Mouse (Mus musculus) yolk sac, embryonic 10.5 days (tissue): ENCODE measurements at regions not wholly inside any gene's neighbourhood (a gene's known extent, or its start where the extent isn't known, plus 50 kb on each side); places are given as distances from the start of the nearest gene placed in this dataset.

Experiments used
- DNase-seq: peaks from one replicate; pipeline ENCODE4 v3.0.0-alpha.2; 2017; ENCODE audit warnings: low spot score

- DNase-seq, result no peak
Observed at GRCm38 (mm10) chr17:4297156-4297535, 601.1 kb upstream of the Nox3 start.

GRCm38 (mm10) chr17:4301142-4301853 lies 605.2 kb upstream of the Nox3 start:
- peak; percentile 6 for DNase-seq

- no peak for DNase-seq
Observed at GRCm38 (mm10) chr17:4311785-4312379, 615.8 kb upstream of the Nox3 start.

DNA sequence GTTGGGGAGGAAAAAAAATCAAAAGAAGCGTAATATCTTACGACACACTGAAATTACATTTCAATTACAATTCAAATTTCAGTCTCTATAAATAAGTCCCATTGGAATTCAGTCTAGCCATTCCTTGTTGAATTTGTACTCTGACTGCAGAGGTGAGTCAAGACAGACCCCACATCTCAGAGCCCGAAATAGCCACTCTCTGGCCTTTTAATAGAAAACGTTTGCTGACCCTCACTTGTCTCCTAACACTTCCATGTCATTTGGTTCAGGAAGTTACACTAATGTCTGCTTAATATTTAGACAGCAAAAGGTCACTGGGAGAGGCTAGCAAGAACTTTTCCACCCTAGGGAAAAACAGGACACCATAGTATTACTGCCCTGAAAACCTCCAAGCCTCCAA lies 623.1 kb upstream of the Nox3 start:
- DNase-seq, result no peak

GRCm38 (mm10) chr17:4328810-4329209 lies 632.7 kb upstream of the Nox3 start:
- no peak for DNase-seq

- DNase-seq, result no peak
Observed at GRCm38 (mm10) chr17:4331650-4332049, 635.6 kb upstream of the Nox3 start.

- DNase-seq, result no peak
Observed at GRCm38 (mm10) chr17:4333091-4333490, 637.0 kb upstream of the Nox3 start.

DNA sequence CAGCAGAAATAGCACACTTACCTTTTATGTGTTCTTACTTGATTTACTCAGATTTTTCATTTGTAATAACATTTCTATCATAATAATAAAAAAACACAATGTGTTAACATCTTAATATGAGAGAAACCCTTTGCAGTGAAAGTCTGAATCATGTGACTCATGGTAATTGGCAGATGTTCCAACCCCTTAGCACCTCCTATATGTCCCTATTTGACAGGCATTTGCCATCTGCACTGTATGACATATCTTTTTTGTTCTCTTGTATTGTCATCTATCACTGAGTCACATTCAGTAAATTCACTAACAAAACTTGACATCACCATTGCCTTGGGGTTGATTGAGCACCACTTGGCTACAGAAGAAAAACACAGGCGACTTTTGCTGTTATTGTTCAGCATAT lies 641.1 kb upstream of the Arid1b start:
- DNase-seq, result no peak

DNA sequence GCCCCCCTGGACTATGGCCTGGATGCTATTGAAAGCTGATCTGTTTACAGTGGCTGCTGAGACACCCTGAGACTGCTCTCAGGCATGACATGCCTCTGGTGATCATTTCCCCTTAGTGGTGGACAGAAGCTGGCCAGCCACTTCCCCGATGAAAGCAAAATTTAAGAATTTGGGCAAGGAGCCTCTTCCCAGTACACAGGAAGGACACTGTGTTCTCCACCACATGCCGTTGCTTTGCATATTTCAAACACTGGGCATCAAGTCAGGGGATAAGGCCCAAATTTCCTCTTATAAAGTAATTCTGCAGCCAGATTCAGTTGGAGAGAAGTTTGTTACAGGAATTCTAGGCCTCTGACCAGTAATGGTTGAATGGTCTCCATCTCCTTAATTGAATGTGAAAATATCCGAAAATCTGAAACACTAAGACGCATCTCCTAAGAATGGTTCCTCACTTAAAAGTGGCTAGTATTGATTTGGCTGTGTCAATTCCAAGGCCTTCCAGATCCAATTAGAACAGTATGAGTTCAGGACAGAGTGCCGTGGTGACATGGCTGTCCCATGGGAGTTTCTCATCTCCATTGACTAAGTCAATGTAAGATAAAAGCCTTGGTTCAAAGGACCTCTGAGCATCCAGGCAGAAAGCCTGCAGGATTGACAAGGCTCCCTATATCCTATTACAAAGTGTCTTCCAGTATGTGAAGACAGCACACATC lies 638.5 kb upstream of the Arid1b start:
- DNase-seq, result no peak

GRCm38 (mm10) chr17:4360413-4361320 lies 633.5 kb upstream of the Arid1b start:
- no peak for DNase-seq

DNA sequence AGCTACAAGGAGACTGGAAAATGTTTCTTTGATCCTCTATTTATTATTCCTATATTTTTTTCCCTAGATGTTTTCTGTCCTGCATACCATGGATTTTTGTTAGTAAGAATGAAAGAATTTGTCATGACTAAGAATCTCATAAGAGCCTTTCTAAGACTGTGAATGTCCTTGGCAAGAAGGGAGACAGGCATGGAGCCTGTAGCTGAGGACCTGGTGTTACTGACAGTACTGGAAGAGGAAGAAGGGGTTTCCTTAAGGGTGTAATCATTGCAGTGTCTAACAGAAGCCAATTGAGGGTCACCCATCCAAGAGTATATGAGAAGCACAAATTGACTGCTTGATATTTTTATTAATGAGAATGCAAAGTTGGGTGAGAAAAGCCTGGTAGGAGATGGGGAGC lies 628.3 kb upstream of the Arid1b start:
- DNase-seq, result no peak

- DNase-seq, result no peak
Observed at GRCm38 (mm10) chr17:4380449-4380848, 613.7 kb upstream of the Arid1b start.

GRCm38 (mm10) chr17:4380873-4381272 lies 613.3 kb upstream of the Arid1b start:
- DNase-seq, result no peak

DNA sequence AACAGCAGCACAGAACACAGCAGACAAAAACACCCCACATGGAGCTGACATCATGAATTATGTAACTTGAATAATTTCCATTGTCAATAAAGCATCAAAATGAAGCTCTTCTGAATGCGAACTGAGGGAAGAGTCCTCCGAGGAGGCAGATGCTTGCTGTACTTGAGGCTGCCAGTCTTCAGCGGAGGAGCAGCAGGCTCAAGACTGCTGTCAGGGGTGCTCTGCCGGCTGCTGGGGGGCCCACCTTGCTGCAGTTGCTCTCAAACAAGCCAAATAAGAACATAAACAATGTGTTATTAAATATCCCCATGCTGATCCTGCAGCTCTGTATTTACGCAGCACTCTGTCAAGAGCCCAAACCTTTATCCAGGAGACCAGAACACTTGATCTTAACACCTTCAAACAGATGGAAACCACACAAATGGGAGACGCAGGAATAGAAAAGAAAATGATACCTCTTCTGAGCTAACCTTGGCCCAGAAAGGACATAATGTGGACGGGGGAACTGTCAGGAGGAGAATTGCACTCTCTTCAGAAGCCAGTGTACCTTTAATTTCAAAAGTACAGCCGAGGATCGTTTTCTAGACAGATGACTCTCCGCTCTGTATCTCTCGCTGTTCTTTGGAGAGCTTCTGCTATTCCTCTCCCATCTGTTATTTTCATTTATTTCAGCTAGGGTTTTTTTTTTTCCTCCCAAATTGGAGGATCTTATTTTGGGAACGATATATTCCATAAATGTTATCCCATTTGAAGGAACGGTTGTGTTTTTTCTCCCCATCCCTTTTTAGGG lies 612.0 kb upstream of the Arid1b start:
- DNase-seq, result no peak

GRCm38 (mm10) chr17:4382716-4383115 lies 611.4 kb upstream of the Arid1b start:
- no peak for DNase-seq

DNA sequence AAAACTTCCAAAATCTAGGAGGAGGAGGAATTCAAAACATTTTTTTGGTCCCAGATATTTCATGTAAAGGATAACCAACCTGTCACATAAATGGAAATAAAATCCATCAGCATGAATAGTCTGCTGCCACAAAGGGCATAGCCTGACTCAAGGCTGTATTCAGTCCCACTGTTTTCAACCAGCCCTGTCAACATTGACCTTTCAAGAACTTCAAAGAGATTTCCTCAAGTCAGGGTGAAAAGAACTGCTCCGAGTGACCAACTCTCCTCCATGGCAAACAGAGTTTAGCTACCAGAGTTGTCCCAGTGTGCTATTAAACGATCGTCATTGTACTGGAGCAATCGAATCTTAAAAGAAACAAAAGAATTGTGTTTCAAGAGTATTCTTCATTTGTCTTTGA lies 606.5 kb upstream of the Arid1b start:
- no peak for DNase-seq

- DNase-seq, result no peak
Observed at GRCm38 (mm10) chr17:4390012-4390411, 604.1 kb upstream of the Arid1b start.

DNA sequence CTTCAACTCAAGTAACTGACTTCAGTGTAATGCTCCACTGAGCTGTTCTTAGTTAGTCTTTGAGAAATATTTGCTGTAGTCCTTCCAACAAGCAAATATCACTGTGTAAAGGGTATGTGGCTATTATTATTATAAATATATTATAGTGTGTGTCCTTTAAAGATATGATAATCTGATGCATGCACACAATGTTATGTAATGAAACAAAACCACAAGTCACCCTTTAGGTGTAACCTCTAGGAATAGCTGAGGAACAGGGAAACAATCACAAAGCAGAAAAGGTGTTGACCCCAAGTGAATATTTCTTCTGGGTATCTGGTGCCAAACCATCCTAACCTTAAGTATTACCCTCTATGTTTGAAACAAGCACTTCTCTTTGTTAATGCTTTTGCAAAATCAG lies 603.6 kb upstream of the Arid1b start:
- DNase-seq, result no peak

DNA sequence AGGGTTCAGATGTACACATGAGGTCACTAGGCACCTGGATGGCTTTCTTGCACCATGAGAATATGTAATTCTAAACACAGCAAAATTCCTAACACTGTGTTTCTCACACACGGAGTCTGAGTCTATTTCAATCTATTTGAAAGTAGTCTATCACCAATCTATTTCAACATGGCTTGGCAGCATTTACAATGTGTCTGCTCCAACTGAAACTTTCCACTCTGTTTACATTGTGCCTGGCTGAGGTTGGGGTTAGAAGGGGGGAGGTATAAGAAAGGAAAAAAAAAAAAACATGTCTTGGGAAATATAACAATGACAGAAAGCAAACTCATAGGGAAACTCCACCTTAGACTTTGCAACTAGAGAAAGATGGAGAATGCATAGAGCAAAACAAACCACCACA lies 602.9 kb upstream of the Arid1b start:
- DNase-seq, result no peak

DNA sequence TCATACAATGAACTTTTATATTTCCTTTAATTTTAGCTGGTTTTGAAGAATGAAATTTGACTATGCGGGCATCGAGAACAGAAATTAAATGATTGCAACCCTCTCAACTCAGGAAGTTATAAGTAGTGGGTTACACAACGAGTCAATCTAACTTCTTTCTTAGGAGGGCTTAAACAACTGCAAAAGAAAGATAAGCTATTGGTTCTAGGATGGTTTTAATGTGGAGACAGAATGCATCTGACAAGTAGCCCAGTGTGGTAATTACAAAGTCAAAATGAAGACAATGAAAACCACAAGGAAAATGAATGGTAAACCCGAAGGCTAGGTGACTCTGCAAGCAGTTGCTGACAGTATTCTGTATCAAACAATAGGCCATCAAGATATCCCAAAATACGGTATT lies 598.0 kb upstream of the Arid1b start:
- no peak for DNase-seq

DNA sequence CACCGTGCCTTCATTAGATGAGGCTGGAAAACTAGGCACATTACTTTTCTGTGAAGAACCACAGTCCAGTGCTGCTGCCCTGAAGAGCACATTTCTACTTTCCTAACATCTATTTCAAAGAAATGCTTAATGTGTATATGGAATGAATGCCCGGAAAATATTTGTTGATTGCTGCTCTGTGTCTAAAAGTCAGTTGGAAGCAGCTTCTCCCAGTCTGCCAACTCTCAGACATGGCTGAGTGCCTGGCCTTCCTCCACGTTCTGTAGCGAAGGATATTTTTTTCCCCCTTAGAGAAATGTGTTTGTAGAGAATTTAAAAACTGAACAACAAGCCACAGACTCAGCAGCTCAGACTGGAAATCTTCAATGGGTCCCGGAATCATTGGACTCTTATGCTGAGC lies 576.4 kb upstream of the Arid1b start:
- DNase-seq, result no peak
